Mouse (Mus musculus) yolk sac, embryonic 10.5 days (tissue): ENCODE measurements at regions not wholly inside any gene's neighbourhood (a gene's known extent, or its start where the extent isn't known, plus 50 kb on each side); places are given as distances from the start of the nearest gene placed in this dataset.

Experiments used
- DNase-seq: peaks from one replicate; pipeline ENCODE4 v3.0.0-alpha.2; 2017; ENCODE audit warnings: low spot score

GRCm38 (mm10) chr4:34494961-34495723, 55.6 kb upstream of the Akirin2 start:
- DNase-seq = no peak

GRCm38 (mm10) chr4:34498325-34498724, 52.4 kb upstream of the Akirin2 start:
- no peak for DNase-seq

- no peak for DNase-seq
These were observed 52.0 kb upstream of the Akirin2 start for GRCm38 (mm10) chr4:34498781-34499180.

GRCm38 (mm10) chr4:34499731-34500130, 51.0 kb upstream of the Akirin2 start:
- DNase-seq = no peak
